Mouse (Mus musculus): ENCODE data around the gene Edem3.

GRCm38 (mm10) chr1:151810628-151811421, 55.7 kb downstream of the Edem3 start:
- TF ChIP-seq POLR2A (IDR thresholded peaks at IDR 0.05; ENCODE audit: low read depth, low read length): no peak
- TF ChIP-seq CTCF (IDR thresholded peaks at IDR 0.05; ENCODE audit: extremely low read depth, insufficient read length, insufficient replicate concordance, low read depth, low read length): no peak

All from small intestine, adult 2 months (tissue).